Mouse (Mus musculus) brain, embryonic 14.5 days (tissue): ENCODE results near the gene Tuft1. TPM values are rescaled to one million over a fixed set of nuclear protein-coding genes. Genes with fewer than 3 reads are reported as not detected.

ENCODE experiments used
- DNase-seq: peaks from one replicate; pipeline ENCODE4 v3.0.0-alpha.2; 2011; ENCODE audit warnings: low read depth
- CTCF ChIP-seq: fragments of 200-500 bp; IDR thresholded peaks from 2 replicates; pipeline ENCODE4 v1.5.1; 2012; ENCODE audit warnings: inconsistent platforms, mild to moderate bottlenecking, moderate library complexity, borderline replicate concordance; ENCODE audit not compliant: insufficient read depth, insufficient read length; ENCODE audit errors: extremely low read depth
- POLR2A ChIP-seq: fragments of 200-500 bp; IDR thresholded peaks from 2 replicates; pipeline ENCODE4 v1.6.1; 2012; ENCODE audit warnings: mild to moderate bottlenecking, inconsistent platforms, borderline replicate concordance; ENCODE audit not compliant: poor library complexity, insufficient read depth, insufficient read length, severe bottlenecking; ENCODE audit errors: extremely low read depth
- polyA plus RNA-seq: library from polyadenylated mRNA; depleted of rRNA; stranded (reverse); fragments of >200 nt; gene quantifications from 2 replicates; pipeline ENCODE4 v1.2.3, GENCODE M21; 2012

The Tuft1 gene
- polyA plus RNA-seq, 1 experiment = 4.7 TPM

GRCm38 (mm10) chr3:94597224-94597779 is 61.4 kb downstream of the Tuft1 start:
- TF ChIP-seq POLR2A (no peak), CTCF (no peak)
- DNase-seq = no peak

- no peak for TF ChIP-seq POLR2A
- TF ChIP-seq CTCF = no peak
- DNase-seq = no peak
Measured at GRCm38 (mm10) chr3:94595871-94596287, 62.8 kb downstream of the Tuft1 start.

GRCm38 (mm10) chr3:94591066-94591465 is 67.6 kb downstream of the Tuft1 start:
- no peak for DNase-seq
- no peak for TF ChIP-seq CTCF
- no peak for TF ChIP-seq POLR2A

GRCm38 (mm10) chr3:94587962-94588361 is 70.7 kb downstream of the Tuft1 start:
- DNase-seq = no peak
- TF ChIP-seq POLR2A (no peak), CTCF (no peak)

GRCm38 (mm10) chr3:94582944-94583343 is 75.7 kb downstream of the Tuft1 start:
- DNase-seq = no peak
- TF ChIP-seq CTCF (no peak), POLR2A (no peak)

GRCm38 (mm10) chr3:94582456-94582891 is 76.2 kb downstream of the Tuft1 start, which contains the start of gene Snx27:
Gene Snx27, minus strand, starts transcription at chr3:94582716.
- DNase-seq = peak; percentile 99
- TF ChIP-seq POLR2A = peak; percentile 58; the same call in 1 of the 2 replicates
- TF ChIP-seq CTCF = no peak

- no peak for DNase-seq
- TF ChIP-seq CTCF (no peak), POLR2A (no peak)
Measured at GRCm38 (mm10) chr3:94581793-94582455, 76.7 kb downstream of the Tuft1 start.

GRCm38 (mm10) chr3:94581138-94581780 is 77.4 kb downstream of the Tuft1 start:
- DNase-seq = peak; percentile 51
- no peak for TF ChIP-seq CTCF

GRCm38 (mm10) chr3:94574506-94574905 is 84.2 kb downstream of the Tuft1 start:
- no peak for DNase-seq
- TF ChIP-seq POLR2A (no peak), CTCF (no peak)

GRCm38 (mm10) chr3:94567242-94567641 is 91.4 kb downstream of the Tuft1 start:
- TF ChIP-seq CTCF (no peak), POLR2A (no peak)
- no peak for DNase-seq

- TF ChIP-seq POLR2A (no peak), CTCF (no peak)
- no peak for DNase-seq
Measured at GRCm38 (mm10) chr3:94565557-94565956, 93.1 kb downstream of the Tuft1 start.

GRCm38 (mm10) chr3:94565127-94565526 is 93.5 kb downstream of the Tuft1 start:
- TF ChIP-seq CTCF (no peak), POLR2A (no peak)
- no peak for DNase-seq

GRCm38 (mm10) chr3:94564356-94565010 is 94.2 kb downstream of the Tuft1 start:
- DNase-seq = no peak
- TF ChIP-seq CTCF (no peak), POLR2A (no peak)
